Mouse (Mus musculus): ENCODE measurements around the gene Gm21818. TPM values are rescaled to one million over a fixed set of nuclear protein-coding genes. Genes with fewer than 3 reads are reported as not detected.

Gm21818 gene
- not detected for polyA plus RNA-seq (2014; fragmentation: Illumina TruSeq; extraction: RNeasy Lipid Tissue Mini Kit (QIAGEN cat#74804); ENCODE audit: low replicate concordance)

DNA sequence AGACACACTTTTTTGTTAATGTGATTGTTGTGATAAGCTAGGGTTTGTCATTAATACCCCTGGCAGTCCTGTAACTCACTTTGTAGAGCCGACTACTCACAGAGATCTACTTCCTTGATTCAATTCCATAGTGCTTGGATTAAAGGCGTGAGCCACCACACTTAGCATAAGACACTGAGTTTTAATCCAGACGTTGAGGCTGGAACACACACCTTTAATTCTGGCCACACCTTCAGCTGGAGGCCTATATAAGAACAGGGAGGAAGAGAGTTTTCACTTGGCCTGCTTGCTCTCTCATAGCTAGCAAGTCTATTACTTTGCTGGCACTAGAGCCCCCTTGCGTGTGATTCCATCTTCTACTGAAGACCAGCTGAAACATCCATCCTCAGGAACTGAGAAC is at the start of gene Gm21818:
Gene Gm21818 (plus strand): TSS at position 301 of the 400 bp plus-strand sequence.

DNA sequence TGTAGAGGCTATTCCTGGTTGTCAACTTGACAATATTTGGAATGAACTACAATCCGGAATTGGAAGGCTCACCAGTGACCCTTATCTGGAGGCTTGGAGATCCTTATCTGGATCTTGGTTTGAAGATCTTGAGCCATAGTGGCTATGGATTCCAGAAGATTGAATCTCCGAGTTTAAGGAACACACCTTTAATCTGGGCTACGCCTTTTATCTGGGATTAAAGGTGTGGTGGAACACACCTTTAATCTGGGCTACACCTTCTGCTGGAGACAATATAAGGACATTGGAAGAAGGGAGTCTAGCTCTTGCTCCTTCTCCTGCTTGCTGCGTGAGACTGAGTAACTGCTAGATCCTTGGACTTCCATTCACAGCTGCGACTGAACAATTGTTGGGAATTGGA is 32.3 kb upstream of the Gm21818 start, which contains the start of gene Gm20767:
Gene Gm20767 (plus strand): TSS at position 301 of the 400 bp plus-strand sequence.

DNA sequence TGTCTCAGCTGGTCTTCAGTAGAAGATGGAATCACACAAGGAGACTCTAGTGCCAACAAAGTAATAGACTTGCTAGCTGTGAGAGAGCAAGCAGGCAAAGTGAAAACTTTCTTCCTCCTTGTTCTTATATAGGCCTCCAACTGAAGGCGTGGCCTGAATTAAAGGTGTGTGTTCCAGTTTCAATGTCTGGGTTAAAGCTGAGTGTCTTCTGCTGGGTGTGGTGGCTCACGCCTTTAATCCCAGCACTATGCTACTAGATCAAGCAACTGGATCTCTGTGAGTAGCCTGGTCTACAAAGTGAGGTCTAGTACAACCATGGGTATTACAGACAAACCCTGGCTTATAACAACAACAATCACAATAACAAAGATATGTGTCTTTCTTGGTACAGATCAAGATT is 43.6 kb downstream of the Gm21818 start, which contains the start of gene Gm21762:
Gene Gm21762 (minus strand): TSS at position 101 of the 400 bp plus-strand sequence.

Other genes with a start within 250 kb of the Gm21818 start
- not detected for gene Gm21761, start 243.2 kb upstream of the Gm21818 start, polyA plus RNA-seq (2014; fragmentation: Illumina TruSeq; extraction: RNeasy Lipid Tissue Mini Kit (QIAGEN cat#74804); ENCODE audit: low replicate concordance)
- gene B020031M17Rik, start 221.6 kb upstream of the Gm21818 start, polyA plus RNA-seq (2014; fragmentation: Illumina TruSeq; extraction: RNeasy Lipid Tissue Mini Kit (QIAGEN cat#74804); ENCODE audit: low replicate concordance) = not detected
- not detected for gene Gm36079, start 145.4 kb upstream of the Gm21818 start, polyA plus RNA-seq (2014; fragmentation: Illumina TruSeq; extraction: RNeasy Lipid Tissue Mini Kit (QIAGEN cat#74804); ENCODE audit: low replicate concordance)
- 0.33 TPM for gene Gm21188, start 120.2 kb upstream of the Gm21818 start, polyA plus RNA-seq (2014; fragmentation: Illumina TruSeq; extraction: RNeasy Lipid Tissue Mini Kit (QIAGEN cat#74804); ENCODE audit: low replicate concordance)
- gene Gm20767, start 32.2 kb upstream of the Gm21818 start, polyA plus RNA-seq (2014; fragmentation: Illumina TruSeq; extraction: RNeasy Lipid Tissue Mini Kit (QIAGEN cat#74804); ENCODE audit: low replicate concordance) = not detected
- gene Gm21762, start 43.5 kb downstream of the Gm21818 start, polyA plus RNA-seq (2014; fragmentation: Illumina TruSeq; extraction: RNeasy Lipid Tissue Mini Kit (QIAGEN cat#74804); ENCODE audit: low replicate concordance) = not detected
- gene Gm21731, start 66.7 kb downstream of the Gm21818 start, polyA plus RNA-seq (2014; fragmentation: Illumina TruSeq; extraction: RNeasy Lipid Tissue Mini Kit (QIAGEN cat#74804); ENCODE audit: low replicate concordance) = not detected
- gene AF067061, start 90.7 kb downstream of the Gm21818 start, polyA plus RNA-seq (2014; fragmentation: Illumina TruSeq; extraction: RNeasy Lipid Tissue Mini Kit (QIAGEN cat#74804); ENCODE audit: low replicate concordance) = not detected
- gene BC147527, start 128.0 kb downstream of the Gm21818 start, polyA plus RNA-seq (2014; fragmentation: Illumina TruSeq; extraction: RNeasy Lipid Tissue Mini Kit (QIAGEN cat#74804); ENCODE audit: low replicate concordance) = 2.6 TPM
- gene Tcstv3, start 144.4 kb downstream of the Gm21818 start, polyA plus RNA-seq (2014; fragmentation: Illumina TruSeq; extraction: RNeasy Lipid Tissue Mini Kit (QIAGEN cat#74804); ENCODE audit: low replicate concordance) = not detected

Measured in small intestine, adult 10 weeks (tissue).